Mouse (Mus musculus) layer of hippocampus, postnatal 25 days (tissue): ENCODE data around the gene Fam193a. TPM values are rescaled to one million over a fixed set of nuclear protein-coding genes. Genes with fewer than 3 reads are reported as not detected.
A peak's percentile ranks its signal among the peaks of the same experiment; 100 is the strongest.

ENCODE experiments used
- DNase-seq, 2 experiments: peaks; one replicate each; pipeline ENCODE4 v3.0.0; 2022; ENCODE audit warnings: mixed read lengths in 2 of 2, low spot score in 1 of 2; ENCODE audit errors: extremely low spot score in 1 of 2
- total RNA-seq, 2 experiments: library from RNA; stranded (reverse); gene quantifications; 2 replicates each; pipeline ENCODE4 v1.2.3; 2021

Fam193a gene
- total RNA-seq, 2 experiments from 2014 or later: 37.0 to 42.2 TPM

DNA sequence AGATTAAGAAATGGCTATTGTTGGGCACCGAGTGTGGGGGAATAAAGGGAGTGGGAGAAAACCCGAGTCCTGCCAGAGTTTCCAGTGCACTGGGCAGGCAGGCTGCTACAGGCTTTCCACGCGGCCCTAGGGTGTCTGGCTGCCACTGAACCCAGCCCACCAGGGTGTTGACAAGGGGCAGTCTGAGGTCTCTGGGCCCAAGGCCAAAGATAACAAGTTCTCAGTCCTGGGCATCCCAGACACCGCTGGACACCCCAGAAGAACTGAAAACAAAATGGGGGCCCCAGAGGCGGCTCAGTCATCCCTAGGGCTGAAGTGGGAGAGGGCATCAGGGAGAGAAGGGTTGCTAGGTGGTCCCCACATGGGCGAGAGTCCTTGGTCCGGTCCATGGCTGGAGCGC is 76.5 kb downstream of the Fam193a start:
- no peak for DNase-seq

DNA sequence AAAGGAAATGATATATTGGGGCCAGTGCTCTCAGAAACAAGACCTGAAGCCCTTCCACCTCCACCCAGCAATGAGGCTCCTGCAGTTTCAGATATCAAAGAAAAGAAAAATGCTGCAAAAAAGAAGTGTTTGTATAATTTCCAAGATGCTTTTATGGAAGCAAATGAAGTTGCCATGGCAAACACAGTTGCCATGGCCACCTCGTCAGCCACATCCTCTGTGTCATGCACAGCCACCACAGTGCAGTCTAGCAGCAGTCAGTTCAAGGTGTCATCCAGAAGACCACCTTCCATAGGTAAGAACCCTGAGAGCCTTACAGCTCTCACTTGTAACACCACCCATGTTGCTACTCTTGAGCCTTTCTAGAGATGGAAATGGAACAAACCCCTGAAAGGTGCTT is 89.3 kb downstream of the Fam193a start:
- DNase-seq: no peak

DNA sequence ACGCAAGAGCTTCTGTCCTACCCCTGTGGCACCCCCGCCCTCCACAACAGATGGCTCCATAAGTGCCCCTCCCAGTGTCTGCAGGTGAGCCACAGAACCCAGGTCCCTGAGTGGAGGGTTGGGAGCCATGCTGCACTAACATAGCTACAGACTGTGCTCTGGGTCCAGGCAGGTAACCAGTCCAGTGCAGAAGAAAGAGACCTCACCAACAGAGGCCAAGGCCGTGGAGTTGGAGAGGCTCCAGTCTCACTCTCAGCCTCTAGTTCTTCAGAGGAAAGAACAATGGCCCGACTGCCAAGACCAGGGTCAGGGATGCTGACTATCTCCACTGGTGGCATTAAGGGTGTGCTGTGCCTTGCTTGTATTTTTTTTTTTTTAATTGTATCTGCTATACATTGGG is 91.6 kb downstream of the Fam193a start:
- no peak for DNase-seq

DNA sequence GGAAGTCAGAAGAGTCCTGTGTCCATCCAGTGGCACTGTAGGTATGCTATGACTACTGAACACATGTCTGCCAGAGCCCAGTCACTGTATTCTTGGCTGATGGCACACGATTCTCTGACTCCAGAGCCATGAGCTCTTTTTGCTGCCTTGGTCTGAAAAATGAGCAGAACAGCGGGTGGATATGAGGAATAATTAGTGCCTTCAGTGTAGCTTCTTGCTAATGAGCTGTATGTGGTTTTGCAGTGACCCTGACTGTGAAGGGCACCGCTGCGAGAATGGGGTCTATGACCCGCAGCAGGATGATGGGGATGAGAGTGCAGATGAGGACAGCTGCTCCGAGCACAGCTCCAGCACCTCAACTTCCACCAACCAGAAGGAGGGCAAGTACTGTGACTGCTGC is 92.1 kb downstream of the Fam193a start:
- no peak for DNase-seq

- DNase-seq: no peak
Observed at GRCm38 (mm10) chr5:34466079-34466478, 96.3 kb downstream of the Fam193a start.

GRCm38 (mm10) chr5:34466648-34467047 is 96.9 kb downstream of the Fam193a start:
- no peak for DNase-seq

DNA sequence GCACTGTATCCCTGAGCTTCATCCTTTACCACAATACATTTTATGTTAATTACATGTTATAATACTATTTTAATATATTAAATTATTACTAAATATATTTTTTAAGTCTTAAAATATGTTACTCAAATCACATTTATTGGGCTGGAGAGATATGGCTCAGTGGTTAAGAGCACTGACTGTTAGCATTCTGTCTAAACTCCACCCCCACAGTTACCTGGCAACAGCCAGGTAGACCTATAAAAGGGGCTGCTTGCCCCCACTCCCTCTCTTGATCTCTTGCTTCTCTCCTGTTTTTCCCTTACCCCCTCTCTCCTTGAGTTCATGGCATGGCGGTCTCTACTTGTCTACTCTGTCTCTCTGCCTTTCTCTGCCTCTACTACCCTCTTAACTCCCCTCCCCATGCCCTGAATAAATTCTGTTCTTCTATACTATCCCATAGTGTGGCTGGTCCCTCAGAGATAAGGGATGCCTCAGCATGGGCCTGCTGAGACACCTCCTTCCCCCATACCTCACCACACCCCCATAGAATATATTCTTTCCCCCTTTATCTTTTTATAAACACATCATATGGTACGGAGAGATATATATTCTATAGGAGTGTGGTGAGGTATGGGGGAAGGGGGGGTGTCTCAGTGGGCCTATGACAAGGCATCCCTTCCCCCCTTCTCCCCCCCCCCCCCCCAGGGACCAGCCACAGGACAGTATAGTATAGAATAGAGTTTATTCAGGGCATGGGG is 98.5 kb downstream of the Fam193a start:
- no peak for DNase-seq

DNA sequence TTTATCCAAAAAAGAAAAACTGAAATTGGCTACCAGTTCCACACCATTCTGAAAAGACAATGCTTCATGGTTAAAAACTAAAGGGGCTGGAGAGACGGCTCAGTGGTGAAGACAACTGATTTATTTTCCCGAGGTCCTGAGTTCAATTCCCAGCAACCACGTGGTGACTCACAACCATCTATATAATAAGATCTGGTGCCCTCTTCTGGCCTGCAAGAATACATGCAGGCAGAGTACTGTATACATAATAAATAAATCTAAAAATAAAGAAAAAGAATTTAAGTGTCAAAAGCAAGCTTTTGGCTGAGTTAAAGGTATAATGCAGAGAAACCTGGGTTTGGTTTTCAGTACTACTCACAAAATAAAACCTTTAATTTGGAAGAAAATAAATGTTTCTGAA is 111.2 kb downstream of the Fam193a start:
- no peak for DNase-seq

DNA sequence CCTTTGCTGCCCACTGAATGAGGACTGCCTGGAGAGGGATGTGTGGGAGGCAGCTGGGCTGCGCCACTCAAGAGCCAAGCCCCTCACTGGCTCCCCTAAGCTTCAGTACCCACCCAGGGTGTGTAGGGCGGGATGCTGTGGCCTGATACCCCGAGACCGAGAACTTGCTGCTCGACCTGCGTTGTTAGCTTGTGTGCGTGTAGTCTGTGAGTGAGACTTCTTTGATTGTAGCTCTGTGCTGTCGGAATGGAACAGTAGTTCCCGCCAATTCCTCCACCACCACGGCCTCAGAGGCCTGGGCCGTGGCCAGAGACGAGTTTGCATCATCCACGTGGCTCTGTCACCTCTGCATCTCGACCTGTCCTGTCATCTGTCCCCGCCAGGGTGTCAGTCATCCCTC is 116.0 kb downstream of the Fam193a start:
- no peak for DNase-seq

GRCm38 (mm10) chr5:34487320-34488090 is 117.8 kb downstream of the Fam193a start:
- DNase-seq: no peak

DNA sequence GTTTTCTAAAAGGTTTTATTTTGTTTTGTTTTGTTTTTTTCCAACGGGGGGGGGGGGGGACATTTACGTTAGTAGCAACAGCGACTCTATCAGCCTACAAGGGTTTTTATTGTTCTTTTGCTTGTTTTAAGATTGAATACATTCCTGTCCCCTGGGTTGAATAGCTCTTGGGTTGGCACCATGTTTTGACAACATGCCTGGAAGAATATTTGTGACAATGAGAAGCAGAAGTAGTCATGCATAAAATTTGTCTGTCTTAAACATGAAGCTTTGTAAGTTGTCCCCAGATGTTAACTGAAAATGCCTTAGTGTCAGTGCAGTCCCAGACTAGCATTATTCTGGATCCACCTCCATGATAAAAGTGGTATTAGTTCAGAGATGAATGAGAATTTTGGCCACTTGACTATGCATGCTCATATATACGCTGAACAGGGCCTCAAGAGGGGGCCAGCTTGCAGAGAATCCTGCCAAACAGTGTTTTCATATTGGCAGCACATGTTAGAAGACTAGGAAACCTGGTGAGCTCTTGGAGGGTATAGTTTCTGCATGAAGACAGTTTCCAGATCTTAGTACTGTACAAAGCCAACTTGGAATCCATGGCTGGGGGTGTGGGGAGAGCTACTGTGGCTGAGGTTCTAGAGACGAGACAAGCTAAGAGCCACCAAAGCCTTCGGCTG is 119.1 kb downstream of the Fam193a start:
- no peak for DNase-seq

- DNase-seq: no peak
Observed at GRCm38 (mm10) chr5:34489418-34489787, 119.7 kb downstream of the Fam193a start.

DNA sequence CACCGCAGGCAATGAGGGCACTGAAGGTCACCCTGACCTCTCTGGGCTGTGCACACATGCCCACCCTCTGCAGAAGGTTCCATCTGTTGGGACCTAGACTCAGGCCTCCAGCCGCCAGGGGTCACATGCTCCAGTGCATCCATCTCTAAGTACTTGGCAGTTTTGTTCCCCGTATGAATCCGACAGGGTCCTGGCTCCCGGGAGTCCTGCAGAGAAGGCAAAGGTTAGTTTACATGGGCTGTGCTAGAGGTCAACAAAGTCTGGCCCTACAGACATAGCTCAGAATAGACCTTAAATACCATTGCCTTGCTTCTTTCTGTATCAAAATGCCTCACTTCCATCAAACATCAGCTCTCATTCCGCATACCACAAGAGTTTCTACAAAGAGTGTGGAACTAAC is 127.0 kb downstream of the Fam193a start:
- no peak for DNase-seq

GRCm38 (mm10) chr5:34500886-34501285 is 131.2 kb downstream of the Fam193a start:
- DNase-seq: no peak

DNA sequence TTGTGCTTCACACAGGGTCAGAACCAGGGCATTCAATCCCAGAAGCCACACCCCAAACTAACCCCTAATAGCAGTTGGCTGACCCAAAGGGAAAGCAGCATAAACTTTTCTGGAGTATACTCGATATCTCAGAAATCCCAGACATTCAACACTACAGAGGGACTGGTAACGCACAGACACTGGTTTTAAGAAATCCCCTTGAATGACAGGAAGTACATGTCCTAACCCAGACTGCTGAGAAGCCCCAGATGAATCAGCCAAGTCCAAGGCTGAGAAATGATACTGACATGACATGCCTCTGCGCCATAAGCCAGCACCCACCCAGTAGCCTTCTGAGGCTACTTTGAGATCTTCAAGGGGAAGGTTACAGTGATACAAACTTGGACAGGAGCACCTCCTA is 131.9 kb downstream of the Fam193a start:
- DNase-seq: no peak

DNA sequence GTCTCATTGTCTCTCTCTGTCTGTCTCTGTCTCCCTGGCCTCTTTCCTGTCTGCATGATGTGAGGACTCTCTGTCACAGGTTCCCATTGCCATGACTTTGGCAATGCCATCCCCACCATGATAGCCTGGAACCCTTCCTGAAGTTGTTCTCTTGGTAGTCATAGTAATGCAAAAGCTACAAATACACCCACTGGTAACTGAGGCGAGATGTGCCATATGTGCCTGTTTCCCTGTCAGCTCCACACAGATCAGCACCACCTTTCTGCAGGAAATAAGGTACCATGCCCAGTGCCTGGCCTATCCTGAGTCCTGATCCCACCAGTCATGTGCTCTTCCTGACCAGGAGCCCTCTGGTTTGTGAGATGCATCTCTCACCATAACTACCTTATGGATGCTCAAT is 132.7 kb downstream of the Fam193a start:
- DNase-seq: no peak

- no peak for DNase-seq
Observed at GRCm38 (mm10) chr5:34502821-34503220, 133.1 kb downstream of the Fam193a start.

GRCm38 (mm10) chr5:34512486-34512885 is 142.8 kb downstream of the Fam193a start:
- DNase-seq: no peak

DNA sequence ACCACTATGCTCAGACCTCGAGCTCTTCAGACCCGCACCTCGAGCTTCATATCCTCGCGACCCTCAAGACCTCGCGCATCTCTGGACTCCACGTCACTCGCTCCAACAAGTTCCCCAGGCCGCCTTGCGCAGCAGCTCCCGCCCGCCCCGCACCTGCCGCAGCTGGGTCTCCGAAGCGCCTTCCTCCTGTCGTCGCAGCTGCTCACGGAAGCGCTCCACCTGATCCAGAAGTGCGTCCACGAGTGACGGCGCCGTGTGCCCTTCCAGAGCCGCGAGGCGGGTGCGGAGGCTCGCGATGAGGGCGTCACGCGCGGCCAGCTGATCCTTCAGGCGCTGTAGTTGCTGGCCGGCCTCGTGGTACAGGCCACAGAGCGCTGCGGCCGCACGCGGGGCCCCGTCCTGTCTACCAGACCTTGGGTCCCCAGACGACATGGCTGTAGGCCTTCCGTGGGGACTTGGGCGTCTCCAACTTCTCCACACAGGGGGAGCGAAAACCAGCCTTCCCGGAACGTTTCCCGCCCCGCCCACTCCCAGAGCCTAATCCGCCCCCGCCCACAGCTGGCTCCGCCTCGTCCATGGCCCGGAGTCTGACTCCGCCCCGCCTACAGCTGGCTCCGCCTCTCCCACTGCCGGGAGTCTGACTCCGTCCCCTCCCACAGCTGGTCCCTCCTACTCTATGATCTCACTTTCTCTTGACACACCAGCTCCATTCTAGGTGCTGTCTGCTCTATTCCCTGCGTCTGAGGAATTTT is 143.9 kb downstream of the Fam193a start, which contains the start of gene Tnip2:
Tnip2 (minus strand) TSS at position 526 of the 752 bp plus-strand sequence.
- peak; percentile 78 for DNase-seq

DNA sequence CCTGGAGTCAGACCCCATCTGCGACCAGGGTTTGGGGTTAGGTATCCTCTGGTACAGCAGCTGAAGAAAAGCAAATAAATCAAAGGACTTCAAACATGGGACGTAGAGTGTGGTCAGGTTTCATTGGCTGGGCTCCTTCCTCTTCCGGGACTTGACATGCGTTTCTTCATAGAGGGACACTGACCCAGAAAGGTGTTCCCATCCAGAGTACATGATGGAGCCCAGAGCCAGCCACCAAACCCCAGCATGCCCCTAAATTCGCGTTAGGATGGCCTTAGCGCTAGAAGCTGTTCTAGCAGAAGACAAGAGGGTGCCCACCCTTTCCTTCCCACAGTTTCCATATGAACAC is 144.5 kb downstream of the Fam193a start:
- DNase-seq: no peak

- no peak for DNase-seq
Observed at GRCm38 (mm10) chr5:34515096-34515495, 145.4 kb downstream of the Fam193a start.
